11 mouse cellular contexts compared by ENCODE assay signal in genomic region chr14:6605004-6605403, GRCm38 (mm10). TPM values are rescaled to one million over a fixed set of nuclear protein-coding genes. Genes with fewer than 3 reads are reported as not detected.
DNase-seq lines count a peak whose midpoint lies in the region; ATAC-seq and TF ChIP-seq lines count a peak whose summit lies in the region.
"Not testable (repeated sequence)": the region's sequence is repeated elsewhere in the genome, so short reads cannot be mapped to it uniquely, and the experiment has no call there.
"Had no signal": no experiment of that assay in that cellular context is flagged by ENCODE, and none has a peak within 500 bp of the region (broad histone marks: within the 10 kb centered on the region; RNA-seq: fewer than 3 reads in every experiment).

No protein-coding gene starts in this region.

- not testable (repeated sequence) for H3K4me1 ChIP-seq in embryonic facial prominence, embryonic 13.5 days; heart, embryonic 10.5 days; intestine, embryonic 16.5 days (ENCODE audit: control insufficient read depth, insufficient read depth, low read length); lung, postnatal 0 days (ENCODE audit: insufficient read depth, low read depth, low read length); olfactory bulb, adult 2 months (ENCODE audit: control insufficient read depth, insufficient read depth, low read length)

- not testable (repeated sequence) for TF ChIP-seq EP300 in lung, postnatal 0 days (IDR thresholded peaks at IDR 0.05)

- H3K9ac ChIP-seq in embryonic facial prominence, embryonic 13.5 days, result peak overlapping the region; percentile 55; the same call in 1 of the 2 replicates
- H3K9ac ChIP-seq in intestine, embryonic 16.5 days (ENCODE audit: low read depth, low read length), result peak overlapping the region; percentile 54
- not testable (repeated sequence) for H3K9ac ChIP-seq in lung, postnatal 0 days (replicated peaks; ENCODE audit: low read depth)

- intact Hi-C loops in left cerebral cortex, postnatal 25 days (cut with DNase I), result not testable (repeated sequence)

- not testable (repeated sequence) for H3K27ac ChIP-seq in embryonic facial prominence, embryonic 13.5 days; intestine, embryonic 16.5 days (ENCODE audit: low read length); lung, postnatal 0 days (ENCODE audit: low read length); olfactory bulb, adult 2 months (ENCODE audit: insufficient read depth, low read depth, low read length)
- H3K27ac ChIP-seq in heart, embryonic 10.5 days, result peak overlapping the region; percentile 52; the same call in 1 of the 2 replicates

- H3K4me2 ChIP-seq in embryonic facial prominence, embryonic 13.5 days, result peak overlapping the region; percentile 69
- peak overlapping the region; percentile 57 for H3K4me2 ChIP-seq in intestine, embryonic 16.5 days (ENCODE audit: low read depth, low read length)
- H3K4me2 ChIP-seq in lung, postnatal 0 days (replicated peaks; ENCODE audit: low read depth, low read length), result peak overlapping the region; percentile 49

- not testable (repeated sequence) for H3K27me3 ChIP-seq in embryonic facial prominence, embryonic 13.5 days; heart, embryonic 10.5 days (ENCODE audit: insufficient read depth, poor library complexity, severe bottlenecking); intestine, embryonic 16.5 days (replicated peaks; ENCODE audit: control insufficient read depth, insufficient read depth, low read length); lung, postnatal 0 days (replicated peaks; ENCODE audit: insufficient read depth, low read length)

- H3K4me3 ChIP-seq in embryonic facial prominence, embryonic 13.5 days, result peak overlapping the region; percentile 42
- peak overlapping the region; percentile 50 for H3K4me3 ChIP-seq in heart, embryonic 10.5 days
- peak overlapping the region; percentile 35 for H3K4me3 ChIP-seq in intestine, embryonic 16.5 days (ENCODE audit: low read length)
- H3K4me3 ChIP-seq in lung, postnatal 0 days (ENCODE audit: low read depth, low read length), result not testable (repeated sequence)
- H3K4me3 ChIP-seq in olfactory bulb, adult 2 months (ENCODE audit: insufficient read depth, low read depth, low read length), result peak overlapping the region; percentile 35

- DNase-seq in adrenal gland, adult 8-10 months, result peak; percentile 0
- peak; percentile 77 for DNase-seq in heart, embryonic 10.5 days (ENCODE audit: low spot score)
- peak; percentile 6 for DNase-seq in left cerebral cortex, postnatal 25 days (ENCODE audit: low spot score in 2 of 2)
- DNase-seq in lung, postnatal 0 days (ENCODE audit: low spot score), result peak; percentile 18
- peak; percentile 25 for DNase-seq in thymus, postnatal 14 days

- H3K36me3 ChIP-seq in embryonic facial prominence, embryonic 13.5 days; heart, embryonic 10.5 days; intestine, embryonic 16.5 days (ENCODE audit: control insufficient read depth, insufficient read depth, low read length); lung, postnatal 0 days (ENCODE audit: insufficient read depth, low read length): not testable (repeated sequence)

- ATAC-seq in embryonic facial prominence, embryonic 13.5 days (ENCODE audit: insufficient number of reproducible peaks, insufficient read depth, low FRiP score, low TSS enrichment, low read depth); intestine, embryonic 16.5 days; lung, postnatal 0 days: not testable (repeated sequence)

- TF ChIP-seq CTCF in lung, postnatal 0 days (IDR thresholded peaks at IDR 0.05), result peak; percentile 39
- not testable (repeated sequence) for TF ChIP-seq CTCF in olfactory bulb, adult 2 months (IDR thresholded peaks at IDR 0.05; ENCODE audit: insufficient read depth, low read depth, low read length)

- 8% methylated on average over 11 of the region's 20 CpGs for WGBS in embryonic facial prominence, embryonic 13.5 days
- under 1% methylated on average over 18 of the region's 20 CpGs for WGBS in heart, embryonic 10.5 days
- WGBS in intestine, embryonic 16.5 days, result 3% methylated on average over 13 of the region's 20 CpGs
- WGBS in lung, postnatal 0 days, result 5% methylated on average over 4 of the region's 20 CpGs
- 3% methylated on average over 11 of the region's 20 CpGs for whole genome bisulfite sequencing in olfactory bulb, adult 2 months

- not testable (repeated sequence) for TF ChIP-seq POLR2A in olfactory bulb, adult 2 months (IDR thresholded peaks at IDR 0.05; ENCODE audit: insufficient read depth, low read depth, low read length)

- not testable (repeated sequence) for H3K9me3 ChIP-seq in embryonic facial prominence, embryonic 13.5 days; heart, embryonic 10.5 days; intestine, embryonic 16.5 days (ENCODE audit: control insufficient read depth, low read length); lung, postnatal 0 days (ENCODE audit: low read length)

RNA-seq across cellular contexts. Expression of gene Gm3629, which starts 14.6 kb away (rescaled TPM):
- total RNA-seq in adrenal gland, adult 8-10 months (2022), result under 1 TPM in 1 of 4 experiments, not detected in 3; 0.52 TPM
- 0.67 TPM in 1 of 2 replicates, not detected in the other for polyA plus RNA-seq in embryonic facial prominence, embryonic 13.5 days (2015; fragmentation: Nextera tagmentation; extraction: Ambion mirVana)
- polyA plus RNA-seq in heart, embryonic 10.5 days (2016; fragmentation: Nextera tagmentation; extraction: Ambion mirVana), result 0.17 and 0.49 TPM in 2 replicates
- 0.12 TPM in 2 replicates for polyA plus RNA-seq in intestine, embryonic 16.5 days (2015; fragmentation: Nextera tagmentation; extraction: Ambion mirVana)
- total RNA-seq in left cerebral cortex, postnatal 25 days (2021), result under 1 TPM; 0.39 to 0.85 TPM
- 0.17 TPM in 1 of 2 replicates, not detected in the other for polyA plus RNA-seq in lung, postnatal 0 days (2015; fragmentation: Nextera tagmentation; extraction: Ambion mirVana)
- polyA plus RNA-seq in olfactory bulb, adult 2 months (2012; ENCODE audit: insufficient read depth, insufficient read length, low replicate concordance, missing spikeins), result not detected in 2 replicates
- polyA plus RNA-seq: large intestine, adult 2 months had no signal

RNA-seq across cellular contexts. Expression of gene Gm3460, which starts 17.2 kb away (rescaled TPM):
- total RNA-seq in adrenal gland, adult 8-10 months (2022), result not detected
- not detected in 2 replicates for polyA plus RNA-seq in embryonic facial prominence, embryonic 13.5 days (2015; fragmentation: Nextera tagmentation; extraction: Ambion mirVana)
- polyA plus RNA-seq in heart, embryonic 10.5 days (2016; fragmentation: Nextera tagmentation; extraction: Ambion mirVana), result 0.36 TPM in 1 of 2 replicates, not detected in the other
- not detected in 2 replicates for polyA plus RNA-seq in intestine, embryonic 16.5 days (2015; fragmentation: Nextera tagmentation; extraction: Ambion mirVana)
- total RNA-seq in left cerebral cortex, postnatal 25 days (2021), result not detected
- polyA plus RNA-seq in lung, postnatal 0 days (2015; fragmentation: Nextera tagmentation; extraction: Ambion mirVana), result not detected in 2 replicates
- polyA plus RNA-seq in olfactory bulb, adult 2 months (2012; ENCODE audit: insufficient read depth, insufficient read length, low replicate concordance, missing spikeins), result not detected in 2 replicates
- total RNA-seq: adrenal gland, postnatal 10 days had no signal
- polyA plus RNA-seq: CD4-positive, CD25-positive, alpha-beta regulatory T cell, adult 4 months; large intestine, adult 2 months had no signal

Comparison
In these comparisons a context has a peak if more than half of its experiments do, and no peak if none do; other contexts are left out.
1. DNase-seq: peak in every context shown above with its lines; median percentile 77 in heart, embryonic 10.5 days; 25 in thymus, postnatal 14 days; 18 in lung, postnatal 0 days; 6 in left cerebral cortex, postnatal 25 days; 0 in adrenal gland, adult 8-10 months.